Mouse (Mus musculus) liver, embryonic 12.5 days (tissue): ENCODE results near the gene Pde2a. TPM values are rescaled to one million over a fixed set of nuclear protein-coding genes. Genes with fewer than 3 reads are reported as not detected.
A peak's percentile ranks its signal among the peaks of the same experiment; 100 is the strongest.

Experiments
- ATAC-seq: fragments of 200-750 bp; cut with Nextera tagmentation; 2 replicates; pipeline ENCODE4 v1.8.0; 2017; ENCODE audit warnings: moderate number of reproducible peaks, mild to moderate bottlenecking, moderate library complexity
- H3K27ac ChIP-seq: fragments of 300-500 bp; sonication (generic); 2 replicates; pipeline ENCODE4 v1.5.1; 2016; ENCODE audit warnings: mild to moderate bottlenecking
- H3K27me3 ChIP-seq: fragments of 300-500 bp; sonication (generic); replicated peaks from 2 replicates; pipeline ENCODE4 v1.6.1; 2016; ENCODE audit warnings: mild to moderate bottlenecking, moderate library complexity
- H3K36me3 ChIP-seq: fragments of 300-500 bp; sonication (generic); 2 replicates; pipeline ENCODE4 v1.6.1; 2016; ENCODE audit warnings: mild to moderate bottlenecking, moderate library complexity
- H3K4me1 ChIP-seq: fragments of 300-500 bp; sonication (generic); 2 replicates; pipeline ENCODE4 v1.6.1; 2016
- H3K4me2 ChIP-seq: fragments of 300-500 bp; sonication (generic); 2 replicates; pipeline ENCODE4 v1.6.1; 2016; ENCODE audit warnings: mild to moderate bottlenecking, moderate library complexity
- H3K4me3 ChIP-seq: fragments of 300-500 bp; sonication (generic); 2 replicates; pipeline ENCODE4 v1.5.1; 2016; ENCODE audit warnings: mild to moderate bottlenecking, moderate library complexity
- H3K9ac ChIP-seq: fragments of 300-500 bp; sonication (generic); 2 replicates; pipeline ENCODE4 v1.6.1; 2016; ENCODE audit warnings: mild to moderate bottlenecking, moderate library complexity
- H3K9me3 ChIP-seq: fragments of 300-500 bp; sonication (generic); replicated peaks from 2 replicates; pipeline ENCODE4 v1.6.1; 2016; ENCODE audit warnings: mild to moderate bottlenecking, moderate library complexity
- WGBS: fragments of 180-500 bp; shearing (Covaris S2); methylation state at CpG from one replicate; pipeline ENCODE4 v1.1.7; 2016; ENCODE audit not compliant: insufficient replicate concordance; 5-methylcytosine and 5-hydroxymethylcytosine counted together
- polyA plus RNA-seq: library from polyadenylated mRNA; unstranded; fragments of >200 nt; fragmentation: Nextera tagmentation; extraction: Ambion mirVana; gene quantifications from 2 replicates; pipeline ENCODE4 v1.2.1, GENCODE M21; 2016

The Pde2a gene
- polyA plus RNA-seq, 1 experiment from 2014 or later = 12.0 TPM

DNA sequence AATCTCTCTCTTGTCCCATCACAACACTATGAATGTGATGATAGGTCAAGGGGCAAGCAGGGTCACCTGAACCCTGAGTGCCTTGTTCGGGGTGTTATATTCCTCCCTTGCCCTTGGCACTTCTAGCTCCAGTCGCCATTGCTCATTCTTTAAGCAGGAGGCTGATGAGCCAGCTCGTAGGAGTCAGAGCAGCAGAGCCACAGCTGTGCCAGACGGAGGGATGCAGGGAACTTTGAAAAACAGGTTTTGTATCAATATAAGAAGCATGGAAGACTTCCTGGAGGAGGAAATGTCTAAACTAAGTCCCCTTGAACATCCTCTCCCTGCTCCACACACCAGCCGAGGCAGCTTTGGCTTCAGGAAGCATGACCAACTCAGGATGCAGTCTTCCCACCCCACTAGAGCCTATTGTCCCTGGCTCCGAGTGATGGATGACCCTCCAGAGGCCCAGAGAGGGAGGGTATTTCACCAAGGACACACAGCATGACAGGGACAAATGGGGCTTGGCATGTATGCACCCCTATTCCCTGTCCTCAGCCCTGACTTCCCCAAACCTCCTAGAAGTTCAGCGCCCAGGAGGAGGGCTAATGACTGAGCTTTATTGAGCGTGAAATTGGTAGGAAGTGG lies 60.5 kb downstream of the Pde2a start:
- Histone ChIP-seq H3K27ac (no peak overlapping the region), H3K27me3 (no peaks in the 10 kb centered on the region), H3K4me3 (no peak overlapping the region), H3K4me2 (no peak overlapping the region), H3K9me3 (no peaks in the 10 kb centered on the region), H3K4me1 (no peaks in the 10 kb centered on the region), H3K9ac (no peak overlapping the region), H3K36me3 (no peaks in the 10 kb centered on the region)
- no peak for ATAC-seq
- WGBS = 55% methylated on average over 8 of the region's 8 CpGs

DNA sequence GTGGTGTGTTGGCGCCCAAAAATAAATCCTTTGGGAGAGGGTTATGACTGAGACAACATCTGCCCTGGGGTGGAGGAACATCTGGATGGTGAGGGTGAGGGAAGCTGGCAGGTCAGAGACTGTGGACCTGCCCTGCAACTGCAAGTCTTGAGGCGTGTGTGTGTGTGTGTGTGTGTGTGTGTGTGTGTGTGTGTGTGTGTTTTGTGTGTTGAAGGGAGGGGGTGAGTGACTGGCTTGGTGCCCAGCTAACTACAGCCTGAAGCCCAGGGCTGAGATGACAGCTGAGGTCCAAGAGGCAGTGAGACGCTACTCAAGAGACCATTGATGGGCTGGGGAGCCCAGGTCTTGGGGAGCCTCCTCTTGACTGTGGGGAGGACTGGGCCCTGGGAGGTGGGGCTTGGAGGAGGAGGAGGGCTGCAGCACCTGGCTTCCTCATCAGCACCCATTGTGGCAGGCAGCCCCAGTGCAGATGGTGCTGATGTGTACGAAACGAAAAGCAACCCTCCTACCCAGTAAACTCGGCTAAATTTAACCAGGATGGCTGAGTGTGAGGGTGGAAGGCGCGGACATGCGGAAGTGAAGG lies 61.1 kb downstream of the Pde2a start:
- 63% methylated on average over 9 of the region's 9 CpGs for WGBS
- ATAC-seq = no peak

DNA sequence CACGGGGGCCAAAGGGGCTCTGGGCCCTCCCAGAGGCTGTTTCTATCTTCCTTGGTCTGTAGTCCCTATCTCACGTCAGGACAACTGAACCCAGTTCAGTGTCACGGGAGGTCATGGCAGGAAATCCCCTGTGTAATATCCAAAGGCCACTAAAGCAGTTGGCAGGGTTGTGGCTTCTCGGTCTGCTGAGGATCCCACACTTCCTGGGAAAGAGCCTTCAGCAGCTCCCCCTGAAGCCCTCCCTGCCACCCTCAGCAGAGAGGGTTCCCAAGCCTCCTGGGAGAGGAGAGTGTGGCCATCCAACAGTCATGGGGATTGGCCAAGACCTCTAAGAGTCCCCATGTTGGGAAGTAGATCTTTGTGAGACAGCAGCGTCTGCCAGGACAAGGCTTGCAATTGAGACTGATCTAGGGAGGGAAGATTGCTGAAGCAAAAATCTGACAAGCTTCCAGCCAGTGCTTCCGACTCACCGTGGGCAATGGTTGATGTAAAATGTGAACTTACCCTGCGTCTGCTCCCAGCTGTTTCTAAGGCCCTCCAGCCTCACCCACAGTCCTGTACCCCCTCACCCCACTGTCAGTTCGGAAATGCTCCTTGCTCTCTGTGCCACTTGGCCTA lies 62.1 kb downstream of the Pde2a start:
- no peak overlapping the region for H3K4me2 ChIP-seq
- no peak overlapping the region for H3K4me3 ChIP-seq
- 57% methylated on average over 9 of the region's 9 CpGs for WGBS
- H3K9me3 ChIP-seq = no peaks in the 10 kb centered on the region
- no peaks in the 10 kb centered on the region for H3K36me3 ChIP-seq
- no peak overlapping the region for H3K27ac ChIP-seq
- no peaks in the 10 kb centered on the region for H3K27me3 ChIP-seq
- no peaks in the 10 kb centered on the region for H3K4me1 ChIP-seq
- H3K9ac ChIP-seq = no peak overlapping the region
- ATAC-seq = no peak

More for the DNA sequence above, 61.1 kb downstream of the Pde2a start:
- Histone ChIP-seq H3K36me3 (no peaks in the 10 kb centered on the region), H3K4me1 (no peaks in the 10 kb centered on the region), H3K4me3 (no peak overlapping the region), H3K27me3 (no peaks in the 10 kb centered on the region), H3K9ac (no peak overlapping the region), H3K4me2 (no peak overlapping the region), H3K27ac (no peak overlapping the region), H3K9me3 (no peaks in the 10 kb centered on the region)

DNA sequence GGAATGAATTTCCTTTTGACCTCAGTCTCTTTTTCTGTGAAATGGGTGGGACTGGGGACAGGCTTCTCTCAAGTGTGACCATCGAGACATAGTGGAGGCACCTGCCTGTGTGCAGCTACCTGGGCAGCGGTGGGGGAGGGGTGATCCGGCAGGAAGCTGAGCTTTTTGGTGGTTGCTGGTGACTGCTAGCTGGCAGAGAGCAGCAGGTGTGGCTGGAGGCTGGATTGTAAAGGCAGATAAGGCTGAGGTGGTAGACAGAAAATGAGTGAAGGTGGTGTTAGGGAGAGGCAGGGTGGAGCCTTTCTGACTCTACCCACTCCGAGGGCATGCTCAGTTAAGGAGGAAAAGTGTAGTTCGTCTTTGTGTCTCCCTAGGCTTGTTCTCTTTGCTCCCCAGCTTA lies 65.6 kb downstream of the Pde2a start:
- ATAC-seq = no peak
- 63% methylated on average over 5 of the region's 5 CpGs for WGBS
- H3K4me2 ChIP-seq = no peak overlapping the region
- H3K27ac ChIP-seq = no peak overlapping the region
- H3K9ac ChIP-seq = no peak overlapping the region
- no peaks in the 10 kb centered on the region for H3K4me1 ChIP-seq
- H3K27me3 ChIP-seq = no peaks in the 10 kb centered on the region
- no peaks in the 10 kb centered on the region for H3K9me3 ChIP-seq
- no peaks in the 10 kb centered on the region for H3K36me3 ChIP-seq
- H3K4me3 ChIP-seq = no peak overlapping the region

DNA sequence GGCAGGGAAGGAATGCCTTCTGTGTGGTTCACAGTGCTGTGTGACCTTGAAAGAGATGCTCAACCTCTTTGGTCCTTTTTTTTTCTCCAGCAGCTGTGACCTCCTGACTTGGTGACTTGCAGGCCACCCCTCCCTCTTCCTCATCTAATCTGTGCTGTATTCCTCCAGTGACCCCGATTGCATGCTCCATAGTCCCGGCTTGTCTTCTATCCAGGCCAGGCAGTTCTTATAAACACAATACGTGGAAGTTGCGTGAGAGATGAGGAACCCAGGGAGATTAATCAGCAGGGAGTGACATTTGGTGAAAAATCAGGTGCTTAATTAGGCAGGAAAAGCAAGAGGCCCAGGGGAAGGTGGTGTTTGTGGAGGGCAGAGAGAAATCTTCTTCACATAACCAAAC lies 69.5 kb downstream of the Pde2a start:
- no peak for ATAC-seq
- Histone ChIP-seq H3K4me1 (no peaks in the 10 kb centered on the region), H3K9me3 (no peaks in the 10 kb centered on the region), H3K9ac (no peak overlapping the region), H3K36me3 (no peaks in the 10 kb centered on the region), H3K4me3 (no peak overlapping the region), H3K27me3 (peaks cover 5% of the 10 kb centered on the region; the same call in 1 of the 2 replicates), H3K27ac (no peak overlapping the region), H3K4me2 (no peak overlapping the region)
- 41% methylated on average over 4 of the region's 4 CpGs for WGBS

DNA sequence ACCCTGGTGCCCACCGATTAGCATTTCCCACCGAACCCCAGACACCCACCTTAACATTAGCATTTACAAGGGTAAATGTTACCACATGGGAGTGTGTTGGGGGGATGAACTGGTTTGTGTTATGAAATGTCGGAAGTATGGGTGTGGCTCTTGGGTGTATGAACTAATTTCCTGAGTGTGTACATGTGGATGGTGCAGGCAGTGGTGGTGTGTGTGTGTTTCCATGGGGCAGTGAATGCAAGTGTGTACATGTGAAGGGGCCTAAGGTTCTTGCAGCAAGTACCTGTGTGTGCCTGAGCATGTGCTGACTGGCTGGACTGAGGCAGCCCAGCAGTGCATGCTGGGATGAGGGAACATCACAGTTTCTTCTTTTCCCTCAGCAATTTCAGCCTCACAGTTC lies 76.9 kb downstream of the Pde2a start:
- Histone ChIP-seq H3K9ac (no peak overlapping the region), H3K27me3 (peaks cover 43% of the 10 kb centered on the region), H3K9me3 (no peaks in the 10 kb centered on the region), H3K4me2 (no peak overlapping the region), H3K4me1 (no peaks in the 10 kb centered on the region), H3K36me3 (no peaks in the 10 kb centered on the region), H3K27ac (no peak overlapping the region), H3K4me3 (no peak overlapping the region)
- 83% methylated on average over 3 of the region's 3 CpGs for WGBS
- no peak for ATAC-seq

DNA sequence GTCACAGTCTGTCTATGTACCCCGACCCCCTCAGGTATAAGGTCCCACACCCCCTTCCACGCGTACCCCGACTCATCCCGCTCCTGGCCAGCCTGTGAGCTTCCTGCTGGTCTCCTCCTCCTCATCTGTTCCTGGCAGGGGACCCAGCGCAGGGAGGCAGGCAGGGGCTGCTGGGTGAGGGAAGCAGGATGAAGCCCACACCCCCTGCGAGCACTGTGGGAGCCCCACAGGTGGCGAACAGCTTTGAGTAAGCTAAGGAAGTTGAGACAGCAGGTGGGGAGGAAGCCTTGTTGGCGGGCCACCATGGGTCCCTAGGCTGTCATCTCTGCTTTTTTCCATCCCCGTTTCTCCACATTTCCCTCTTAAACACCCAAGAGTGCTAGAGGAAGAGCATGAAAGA lies 77.8 kb downstream of the Pde2a start:
- peaks cover 49% of the 10 kb centered on the region for H3K27me3 ChIP-seq
- ATAC-seq = no peak

DNA sequence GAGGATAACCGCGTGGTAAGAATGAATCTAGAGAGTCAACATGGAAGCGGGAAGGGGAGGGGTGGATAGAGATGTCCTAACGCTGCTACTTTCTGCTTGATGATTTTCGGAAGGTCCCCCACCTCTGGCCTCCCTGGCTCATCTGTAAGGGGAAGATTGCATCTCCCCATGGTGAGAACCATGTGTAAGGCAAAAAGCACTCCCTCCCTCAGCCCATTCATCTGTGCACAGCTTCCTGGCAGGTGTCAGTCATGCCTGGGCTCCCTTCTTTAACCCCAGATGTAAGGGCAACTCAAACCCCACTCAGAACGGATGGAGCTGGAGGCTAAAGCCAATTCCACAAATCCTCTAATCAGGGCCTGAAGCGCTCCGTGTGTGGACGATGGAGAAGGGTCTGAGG lies 78.2 kb downstream of the Pde2a start:
- Histone ChIP-seq H3K27me3 (peaks cover 49% of the 10 kb centered on the region), H3K9ac (no peak overlapping the region), H3K4me2 (no peak overlapping the region), H3K36me3 (no peaks in the 10 kb centered on the region), H3K4me3 (no peak overlapping the region), H3K4me1 (peaks cover 13% of the 10 kb centered on the region), H3K9me3 (no peaks in the 10 kb centered on the region), H3K27ac (no peak overlapping the region)
- ATAC-seq = no peak
- WGBS = 62% methylated on average over 9 of the region's 9 CpGs

More for the DNA sequence above, 77.8 kb downstream of the Pde2a start:
- WGBS = 48% methylated on average over 10 of the region's 10 CpGs
- Histone ChIP-seq H3K4me3 (no peak overlapping the region), H3K36me3 (no peaks in the 10 kb centered on the region), H3K9me3 (no peaks in the 10 kb centered on the region), H3K4me2 (no peak overlapping the region), H3K27ac (no peak overlapping the region), H3K4me1 (peaks cover 8% of the 10 kb centered on the region), H3K9ac (no peak overlapping the region)

DNA sequence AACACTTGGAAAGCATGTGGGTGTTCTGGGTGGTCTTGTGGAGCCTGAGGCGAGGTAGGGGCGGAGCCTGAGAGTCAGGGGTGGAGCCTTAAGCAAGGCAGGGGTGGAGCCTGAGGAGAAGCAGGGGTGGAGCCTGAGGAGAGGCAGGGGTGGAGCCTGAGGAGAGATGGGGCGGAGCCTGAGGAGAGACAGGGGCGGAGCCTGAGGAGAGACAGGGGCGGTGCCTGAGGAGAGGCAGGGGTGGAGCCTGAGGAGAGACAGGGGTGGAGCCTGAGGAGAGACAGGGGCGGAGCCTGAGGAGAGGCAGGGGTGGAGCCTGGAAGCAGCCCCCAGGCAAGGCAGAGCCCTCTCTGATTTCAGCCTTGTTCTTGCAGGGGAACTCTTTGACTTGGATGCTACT lies 79.7 kb downstream of the Pde2a start:
- no peak overlapping the region for H3K4me2 ChIP-seq
- H3K27ac ChIP-seq = no peak overlapping the region
- H3K4me1 ChIP-seq = peaks cover 14% of the 10 kb centered on the region
- no peak overlapping the region for H3K9ac ChIP-seq
- WGBS = 48% methylated on average over 5 of the region's 6 CpGs
- no peak for ATAC-seq
- H3K36me3 ChIP-seq = no peaks in the 10 kb centered on the region
- H3K27me3 ChIP-seq = peaks cover 60% of the 10 kb centered on the region
- no peaks in the 10 kb centered on the region for H3K9me3 ChIP-seq
- H3K4me3 ChIP-seq = no peak overlapping the region

DNA sequence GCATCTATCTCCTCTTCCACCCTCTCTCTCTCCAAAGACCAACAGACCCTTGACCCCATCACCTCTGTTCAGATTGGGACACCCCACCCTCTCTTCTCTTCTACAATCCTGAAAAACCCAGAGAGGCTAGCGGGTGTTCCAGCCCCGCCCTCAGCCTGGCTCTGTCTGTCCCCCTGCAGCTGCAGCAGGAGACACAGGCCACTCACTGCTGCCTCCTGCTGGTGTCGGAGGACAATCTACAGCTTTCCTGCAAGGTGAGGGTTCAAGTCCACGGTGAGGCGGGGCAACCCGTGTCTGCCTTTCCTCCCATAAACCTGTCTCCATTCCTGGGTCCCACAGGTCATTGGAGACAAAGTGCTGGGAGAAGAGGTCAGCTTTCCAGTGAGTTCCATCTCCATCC lies 80.2 kb downstream of the Pde2a start:
- no peak overlapping the region for H3K4me3 ChIP-seq
- no peaks in the 10 kb centered on the region for H3K9me3 ChIP-seq
- H3K9ac ChIP-seq = no peak overlapping the region
- peaks cover 56% of the 10 kb centered on the region for H3K27me3 ChIP-seq
- peaks cover 14% of the 10 kb centered on the region for H3K4me1 ChIP-seq
- no peak overlapping the region for H3K27ac ChIP-seq
- 64% methylated on average over 6 of the region's 6 CpGs for whole genome bisulfite sequencing
- no peak for ATAC-seq
- H3K4me2 ChIP-seq = no peak overlapping the region
- H3K36me3 ChIP-seq = no peaks in the 10 kb centered on the region

DNA sequence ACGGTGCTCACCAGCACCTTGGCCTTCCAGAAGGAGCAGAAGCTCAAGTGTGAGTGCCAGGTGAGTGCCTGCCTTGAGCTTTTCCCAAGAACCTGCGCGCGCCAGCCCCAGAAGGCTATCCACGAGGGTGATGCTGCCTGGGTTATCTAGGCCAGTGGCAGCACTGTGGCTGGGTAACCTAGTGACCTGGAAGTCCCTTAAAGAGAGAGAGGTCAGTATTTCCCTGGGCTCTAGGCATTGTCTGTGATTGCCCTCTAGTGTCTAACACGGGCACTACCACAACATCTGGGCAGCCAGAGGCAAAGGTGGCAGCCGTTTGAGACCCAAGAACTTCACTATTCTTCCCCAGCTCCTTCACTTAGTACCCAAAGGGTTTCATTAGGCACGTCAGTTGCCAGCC lies 81.9 kb downstream of the Pde2a start:
- Histone ChIP-seq H3K27me3 (peaks cover 40% of the 10 kb centered on the region), H3K27ac (no peak overlapping the region), H3K9me3 (no peaks in the 10 kb centered on the region), H3K4me2 (no peak overlapping the region), H3K4me1 (peaks cover 14% of the 10 kb centered on the region), H3K36me3 (no peaks in the 10 kb centered on the region), H3K4me3 (no peak overlapping the region), H3K9ac (no peak overlapping the region)
- no peak for ATAC-seq
- 20% methylated on average over 8 of the region's 8 CpGs for WGBS

DNA sequence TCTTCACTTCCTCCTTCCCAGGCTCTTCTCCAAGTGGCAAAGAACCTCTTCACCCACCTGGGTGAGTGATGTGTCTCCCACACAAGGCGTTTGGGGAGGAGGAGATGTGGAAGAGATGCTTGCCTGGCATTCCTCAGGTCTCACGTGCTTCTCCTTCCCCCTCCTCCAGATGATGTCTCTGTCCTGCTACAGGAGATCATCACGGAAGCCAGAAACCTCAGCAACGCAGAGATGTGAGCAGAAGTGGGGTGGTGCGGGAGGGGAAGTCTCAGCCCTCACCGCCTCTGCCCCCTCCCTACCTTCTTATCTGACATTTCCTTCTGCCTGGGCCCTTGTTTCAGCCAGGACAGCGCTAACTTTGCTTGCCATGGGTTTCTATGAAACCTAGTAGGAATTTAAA lies 82.3 kb downstream of the Pde2a start:
- Histone ChIP-seq H3K4me2 (peak overlapping the region; percentile 58), H3K9ac (no peak overlapping the region), H3K27ac (no peak overlapping the region), H3K36me3 (no peaks in the 10 kb centered on the region), H3K27me3 (peaks cover 40% of the 10 kb centered on the region), H3K4me1 (peaks cover 14% of the 10 kb centered on the region), H3K4me3 (no peak overlapping the region), H3K9me3 (no peaks in the 10 kb centered on the region)
- 7% methylated on average over 7 of the region's 7 CpGs for WGBS
- ATAC-seq = no peak
